8 mouse cellular contexts compared by ENCODE assay signal in genomic region chr15:100845049-100845879, GRCm38 (mm10). TPM values are rescaled to one million over a fixed set of nuclear protein-coding genes. Genes with fewer than 3 reads are reported as not detected.
A peak's percentile ranks its signal among the peaks of the same experiment; 100 is the strongest.
DNase-seq lines count a peak whose midpoint lies in the region; ATAC-seq and TF ChIP-seq lines count a peak whose summit lies in the region.

No protein-coding gene starts in this region.

- H3K4me1 ChIP-seq in heart, postnatal 0 days (ENCODE audit: control insufficient read depth, insufficient read depth), result no peaks in the 10 kb centered on the region
- H3K4me1 ChIP-seq in limb, embryonic 13.5 days, result 0 out of 2 replicates have a peak, but pooled peaks cover 8% of the 10 kb centered on the region

- H3K4me2 ChIP-seq in heart, postnatal 0 days (ENCODE audit: low read depth, low read length), result no peak overlapping the region; the same call in 1 of the 2 replicates
- H3K4me2 ChIP-seq in limb, embryonic 13.5 days (replicated peaks), result no peak overlapping the region

- no peak for TF ChIP-seq CTCF in heart, postnatal 0 days (IDR thresholded peaks at IDR 0.05; ENCODE audit: low read depth)

- TF ChIP-seq EP300 in heart, postnatal 0 days (IDR thresholded peaks at IDR 0.05; ENCODE audit: low read depth), result no peak

- peak; percentile 8 for DNase-seq in adrenal gland, postnatal 10 days
- DNase-seq in adrenal gland, postnatal 36 days, result no peak
- DNase-seq in cerebellum, adult 11 months, result peak; percentile 24
- DNase-seq in heart, postnatal 0 days (ENCODE audit: low spot score), result peak; percentile 7
- peak; percentile 33 to 34 for DNase-seq in natural killer cell, adult 2 months (ENCODE audit: low spot score in 2 of 2)
- DNase-seq in ovary, postnatal 36 days (ENCODE audit: low spot score), result no peak
- DNase-seq in right cerebral cortex, adult 18-20 months, result no peak

- no peak overlapping the region for H3K4me3 ChIP-seq in heart, postnatal 0 days (ENCODE audit: low read depth, low read length)
- H3K4me3 ChIP-seq in limb, embryonic 13.5 days, result no peak overlapping the region

- H3K27me3 ChIP-seq in heart, postnatal 0 days (ENCODE audit: control insufficient read depth, insufficient read depth, low read length), result no peaks in the 10 kb centered on the region
- H3K27me3 ChIP-seq in limb, embryonic 13.5 days, result no peaks in the 10 kb centered on the region

- H3K9ac ChIP-seq in heart, postnatal 0 days (replicated peaks; ENCODE audit: low read depth, low read length), result no peak overlapping the region
- peak overlapping the region; percentile 19; the same call in 1 of the 2 replicates for H3K9ac ChIP-seq in limb, embryonic 13.5 days

- no peak for ATAC-seq in heart, postnatal 0 days (ENCODE audit: insufficient read depth, low read depth)
- ATAC-seq in limb, embryonic 13.5 days (ENCODE audit: low FRiP score, low read depth), result no peak

- WGBS in heart, postnatal 0 days, result 39% methylated on average over 26 of the region's 26 CpGs
- 60% methylated on average over 26 of the region's 26 CpGs for WGBS in limb, embryonic 13.5 days

- no peaks in the 10 kb centered on the region for H3K9me3 ChIP-seq in heart, postnatal 0 days (replicated peaks; ENCODE audit: control insufficient read depth, low read length)
- peaks cover 6% of the 10 kb centered on the region; the same call in 1 of the 2 replicates for H3K9me3 ChIP-seq in limb, embryonic 13.5 days

- no peaks in the 10 kb centered on the region for H3K36me3 ChIP-seq in heart, postnatal 0 days (replicated peaks; ENCODE audit: control insufficient read depth, insufficient read depth, low read length)
- no peaks in the 10 kb centered on the region for H3K36me3 ChIP-seq in limb, embryonic 13.5 days

- peak overlapping the region; percentile 69; the same call in 1 of the 2 replicates for H3K27ac ChIP-seq in heart, postnatal 0 days (ENCODE audit: low read depth)
- no peak overlapping the region for H3K27ac ChIP-seq in limb, embryonic 13.5 days

RNA-seq across cellular contexts. Expression of gene Scn8a, which starts 24.4 kb away (rescaled TPM):
- 1 to 10 TPM; 2.5 to 5.6 TPM for total RNA-seq in adrenal gland, postnatal 10 days (2021)
- total RNA-seq in adrenal gland, postnatal 36 days (2021), result 1 to 10 TPM; 2.8 to 3.1 TPM
- total RNA-seq in heart, postnatal 0 days (2014; rRNA removed; ENCODE audit: low replicate concordance), result not detected in 2 replicates
- polyA plus RNA-seq in heart, postnatal 0 days (2015; fragmentation: Nextera tagmentation; extraction: Ambion mirVana), result 0.11 and 0.16 TPM in 2 replicates
- polyA plus RNA-seq in limb, embryonic 13.5 days (2015; fragmentation: Nextera tagmentation; extraction: Ambion mirVana), result 5.5 and 6.1 TPM in 2 replicates

Comparison
In these comparisons a context has a peak if more than half of its experiments do, and no peak if none do; other contexts are left out.
1. DNase-seq: peak in adrenal gland, postnatal 10 days (single experiment), cerebellum, adult 11 months (single experiment), heart, postnatal 0 days (single experiment) and natural killer cell, adult 2 months (2 of 2); none in adrenal gland, postnatal 36 days (0 of 2), ovary, postnatal 36 days (single experiment) and right cerebral cortex, adult 18-20 months (single experiment).